Mouse (Mus musculus): Measurements from ENCODE around the gene Cela2a. TPM values are rescaled to one million over a fixed set of nuclear protein-coding genes. Genes with fewer than 3 reads are reported as not detected.
A peak's percentile ranks its signal among the peaks of the same experiment; 100 is the strongest.

Gene Cela2a
- polyA plus RNA-seq, 1 experiment from 2014 or later, result 6.9 TPM

DNA sequence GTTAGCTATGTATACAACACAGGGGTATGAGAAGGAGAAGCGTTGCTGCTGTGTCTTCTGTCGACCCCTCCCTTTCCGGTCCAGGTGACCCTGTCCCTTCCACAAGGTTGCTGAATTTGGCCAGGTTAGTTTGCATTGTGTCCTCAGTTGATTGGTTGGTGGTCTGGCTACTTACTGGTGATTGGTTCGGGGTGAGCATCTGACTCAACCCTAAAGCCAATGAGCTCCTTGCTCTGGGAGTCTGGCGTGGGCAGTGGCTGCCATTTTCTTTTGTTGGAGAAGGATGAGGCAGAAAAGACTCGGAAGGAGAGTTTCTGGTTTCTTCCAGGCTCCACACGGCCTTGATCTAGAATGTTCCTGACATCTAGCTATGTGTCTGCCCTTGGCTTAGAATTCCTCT is 6.6 kb downstream of the Cela2a start:
- no peak overlapping the region for H3K9ac ChIP-seq (ENCODE audit: low read length)
- H3K4me2 ChIP-seq (ENCODE audit: low read length), result no peak overlapping the region
- no peaks in the 10 kb centered on the region for H3K4me1 ChIP-seq (replicated peaks; ENCODE audit: control insufficient read depth, insufficient read depth, low read length)
- no peak overlapping the region for H3K4me3 ChIP-seq (ENCODE audit: low read depth, low read length)
- H3K36me3 ChIP-seq (ENCODE audit: control insufficient read depth, insufficient read depth, low read length), result peaks cover 13% of the 10 kb centered on the region; the same call in 1 of the 2 replicates
- DNase-seq (ENCODE audit: low spot score) (no peak), ATAC-seq (replicated peaks; ENCODE audit: low FRiP score, low TSS enrichment, low read depth) (no peak)
- no peaks in the 10 kb centered on the region for H3K9me3 ChIP-seq (ENCODE audit: control insufficient read depth, low read length)
- no peaks in the 10 kb centered on the region for H3K27me3 ChIP-seq (replicated peaks; ENCODE audit: control insufficient read depth, insufficient read depth, low read length)
- no peak overlapping the region for H3K27ac ChIP-seq (ENCODE audit: low read depth)
- 92% methylated on average over 7 of the region's 7 CpGs for WGBS

DNA sequence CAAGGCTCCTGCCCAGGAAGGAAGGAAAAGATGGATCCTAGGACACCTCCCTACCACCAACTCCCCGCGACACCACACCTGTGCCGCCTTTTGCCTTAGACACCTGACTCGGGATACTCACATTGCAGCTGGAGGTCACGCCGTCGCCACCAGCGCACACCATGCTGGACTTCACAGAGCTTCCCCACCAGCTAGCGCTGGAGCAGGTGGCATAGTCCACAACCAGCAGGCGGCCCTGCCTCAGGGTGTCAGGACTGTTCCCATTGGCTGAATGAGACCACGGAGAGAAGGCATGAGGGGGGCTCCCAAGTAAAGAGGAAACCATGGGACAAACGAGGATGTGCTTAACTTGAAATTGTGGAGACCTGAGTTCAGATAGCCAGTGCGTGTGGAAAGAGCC is 7.1 kb downstream of the Cela2a start:
- H3K4me1 ChIP-seq (replicated peaks; ENCODE audit: control insufficient read depth, insufficient read depth, low read length), result no peaks in the 10 kb centered on the region
- ATAC-seq (replicated peaks; ENCODE audit: low FRiP score, low TSS enrichment, low read depth) (no peak), DNase-seq (ENCODE audit: low spot score) (no peak)
- H3K4me3 ChIP-seq (ENCODE audit: low read depth, low read length), result no peak overlapping the region
- H3K36me3 ChIP-seq (ENCODE audit: control insufficient read depth, insufficient read depth, low read length), result peaks cover 18% of the 10 kb centered on the region; the same call in 1 of the 2 replicates
- H3K4me2 ChIP-seq (ENCODE audit: low read length), result no peak overlapping the region
- H3K27ac ChIP-seq (ENCODE audit: low read depth), result no peak overlapping the region
- 84% methylated on average over 13 of the region's 13 CpGs for WGBS
- H3K9ac ChIP-seq (ENCODE audit: low read length), result no peak overlapping the region
- H3K27me3 ChIP-seq (replicated peaks; ENCODE audit: control insufficient read depth, insufficient read depth, low read length), result no peaks in the 10 kb centered on the region
- no peaks in the 10 kb centered on the region for H3K9me3 ChIP-seq (ENCODE audit: control insufficient read depth, low read length)

GRCm38 (mm10) chr4:141817706-141818105 is 8.3 kb downstream of the Cela2a start:
- H3K36me3 ChIP-seq (ENCODE audit: control insufficient read depth, insufficient read depth, low read length), result peaks cover 26% of the 10 kb centered on the region
- WGBS, result 82% methylated on average over 10 of the region's 10 CpGs
- H3K4me1 ChIP-seq (replicated peaks; ENCODE audit: control insufficient read depth, insufficient read depth, low read length), result no peaks in the 10 kb centered on the region
- no peaks in the 10 kb centered on the region for H3K9me3 ChIP-seq (ENCODE audit: control insufficient read depth, low read length)
- no peak overlapping the region for H3K4me3 ChIP-seq (ENCODE audit: low read depth, low read length)
- no peak for DNase-seq (ENCODE audit: low spot score)
- H3K27me3 ChIP-seq (replicated peaks; ENCODE audit: control insufficient read depth, insufficient read depth, low read length), result no peaks in the 10 kb centered on the region
- no peak overlapping the region for H3K27ac ChIP-seq (ENCODE audit: low read depth)
- H3K9ac ChIP-seq (ENCODE audit: low read length), result no peak overlapping the region
- no peak for ATAC-seq (replicated peaks; ENCODE audit: low FRiP score, low TSS enrichment, low read depth)
- H3K4me2 ChIP-seq (ENCODE audit: low read length), result no peak overlapping the region

DNA sequence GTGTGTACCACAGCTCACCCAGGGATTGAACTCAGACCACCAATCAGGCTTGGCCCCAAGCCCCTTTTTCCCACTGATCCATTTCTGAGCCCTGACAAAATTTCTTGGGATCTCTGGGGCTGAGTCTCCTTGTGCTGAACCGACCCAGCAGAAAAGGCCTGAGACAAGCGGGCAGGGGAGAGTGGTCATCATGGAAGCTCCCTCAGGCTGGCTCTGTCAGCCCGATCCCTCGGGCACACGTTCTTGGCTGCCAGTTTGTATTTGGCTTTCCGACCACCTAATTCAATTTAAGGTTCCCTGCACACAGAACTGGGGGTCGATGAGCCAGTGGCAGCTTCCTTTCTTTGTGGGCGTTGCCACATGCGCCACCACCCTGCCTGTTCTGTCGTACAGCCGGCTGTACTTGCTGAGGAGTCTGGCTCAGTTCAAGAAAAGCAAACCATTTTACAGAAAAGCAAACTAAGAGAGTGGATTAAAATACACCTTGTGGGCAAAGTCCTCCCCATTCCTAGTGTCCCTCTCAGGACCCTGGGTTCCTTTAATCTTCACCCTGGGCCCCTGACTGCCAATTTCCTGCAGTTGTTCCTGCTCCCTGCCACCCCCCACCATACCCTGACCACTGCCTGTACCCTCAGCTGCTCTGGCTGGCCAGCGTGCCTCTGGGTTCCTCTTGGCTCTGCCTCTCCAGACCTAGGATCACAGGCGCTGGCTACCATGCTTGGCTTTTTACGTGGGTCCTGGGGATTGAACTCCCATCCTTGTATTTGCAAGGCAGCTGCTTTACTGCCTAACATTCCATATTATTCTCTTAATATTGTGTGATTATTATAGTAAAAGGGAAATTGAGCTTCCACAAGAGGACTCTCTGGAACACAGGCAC is 8.9 kb downstream of the Cela2a start:
- WGBS, result 74% methylated on average over 14 of the region's 14 CpGs
- Histone ChIP-seq H3K9ac (ENCODE audit: low read length) (no peak overlapping the region), H3K4me1 (replicated peaks; ENCODE audit: control insufficient read depth, insufficient read depth, low read length) (no peaks in the 10 kb centered on the region), H3K4me3 (ENCODE audit: low read depth, low read length) (no peak overlapping the region), H3K4me2 (ENCODE audit: low read length) (no peak overlapping the region), H3K36me3 (ENCODE audit: control insufficient read depth, insufficient read depth, low read length) (peaks cover 33% of the 10 kb centered on the region), H3K27me3 (replicated peaks; ENCODE audit: control insufficient read depth, insufficient read depth, low read length) (no peaks in the 10 kb centered on the region), H3K9me3 (ENCODE audit: control insufficient read depth, low read length) (no peaks in the 10 kb centered on the region), H3K27ac (ENCODE audit: low read depth) (no peak overlapping the region)
- ATAC-seq (replicated peaks; ENCODE audit: low FRiP score, low TSS enrichment, low read depth) (no peak), DNase-seq (ENCODE audit: low spot score) (no peak)

DNA sequence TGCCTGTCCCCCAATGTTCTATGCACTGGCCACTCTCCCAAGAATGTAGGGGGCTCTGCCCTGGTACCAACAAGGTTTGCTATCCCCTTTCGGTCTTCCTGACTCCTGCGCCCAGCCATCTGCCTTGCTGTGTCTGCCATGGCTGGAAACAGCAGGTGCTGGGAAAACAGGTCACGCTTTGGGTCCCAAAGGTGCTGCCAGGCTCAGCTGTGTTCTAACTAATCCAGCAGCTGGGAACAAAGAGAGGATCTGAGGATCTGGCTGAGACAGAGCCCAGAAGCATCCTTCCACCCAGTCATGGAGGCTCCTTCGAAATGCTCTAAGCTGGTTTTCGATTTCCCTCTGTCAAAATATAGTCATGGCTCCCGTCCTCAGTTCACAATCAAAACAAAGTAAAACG is 9.7 kb downstream of the Cela2a start:
- 86% methylated on average over 7 of the region's 7 CpGs for WGBS
- H3K36me3 ChIP-seq (ENCODE audit: control insufficient read depth, insufficient read depth, low read length), result peaks cover 40% of the 10 kb centered on the region
- ATAC-seq (replicated peaks; ENCODE audit: low FRiP score, low TSS enrichment, low read depth), result no peak
- no peak overlapping the region for H3K4me3 ChIP-seq (ENCODE audit: low read depth, low read length)
- DNase-seq (ENCODE audit: low spot score), result no peak
- H3K9ac ChIP-seq (ENCODE audit: low read length), result no peak overlapping the region
- no peak overlapping the region for H3K27ac ChIP-seq (ENCODE audit: low read depth)
- no peaks in the 10 kb centered on the region for H3K27me3 ChIP-seq (replicated peaks; ENCODE audit: control insufficient read depth, insufficient read depth, low read length)
- no peaks in the 10 kb centered on the region for H3K9me3 ChIP-seq (ENCODE audit: control insufficient read depth, low read length)
- no peak overlapping the region for H3K4me2 ChIP-seq (ENCODE audit: low read length)
- H3K4me1 ChIP-seq (replicated peaks; ENCODE audit: control insufficient read depth, insufficient read depth, low read length), result no peaks in the 10 kb centered on the region

GRCm38 (mm10) chr4:141811375-141811774 is 14.6 kb downstream of the Cela2a start:
- H3K36me3 ChIP-seq (ENCODE audit: control insufficient read depth, insufficient read depth, low read length), result peaks cover 89% of the 10 kb centered on the region
- DNase-seq (ENCODE audit: low spot score) (no peak), ATAC-seq (replicated peaks; ENCODE audit: low FRiP score, low TSS enrichment, low read depth) (no peak)
- H3K27ac ChIP-seq (ENCODE audit: low read depth), result no peak overlapping the region
- no peak overlapping the region for H3K4me2 ChIP-seq (ENCODE audit: low read length)
- no peaks in the 10 kb centered on the region for H3K27me3 ChIP-seq (replicated peaks; ENCODE audit: control insufficient read depth, insufficient read depth, low read length)
- no peak overlapping the region for H3K4me3 ChIP-seq (ENCODE audit: low read depth, low read length)
- WGBS, result 96% methylated on average over 7 of the region's 7 CpGs
- no peak overlapping the region for H3K9ac ChIP-seq (ENCODE audit: low read length)
- H3K4me1 ChIP-seq (replicated peaks; ENCODE audit: control insufficient read depth, insufficient read depth, low read length), result no peaks in the 10 kb centered on the region
- no peaks in the 10 kb centered on the region for H3K9me3 ChIP-seq (ENCODE audit: control insufficient read depth, low read length)

DNA sequence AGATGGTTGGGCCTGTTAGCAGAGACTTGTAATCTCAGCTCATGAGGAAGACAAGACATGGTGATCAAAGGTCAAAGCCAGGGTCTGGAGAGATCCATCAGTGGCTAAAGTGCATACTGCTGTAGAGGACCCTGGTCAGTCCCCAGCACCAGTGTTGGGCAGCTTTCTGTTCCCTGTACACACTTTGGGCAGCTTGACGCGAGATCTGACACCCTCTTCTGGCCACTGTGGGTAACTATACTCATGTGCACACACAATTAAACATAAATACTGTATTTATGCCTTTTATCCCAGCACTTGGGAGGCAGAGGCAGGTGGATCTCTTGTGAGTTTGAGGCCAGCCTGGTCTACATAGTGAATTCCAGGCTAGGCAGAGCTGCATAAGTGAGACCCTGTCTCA is 15.0 kb downstream of the Cela2a start:
- Histone ChIP-seq H3K9me3 (ENCODE audit: control insufficient read depth, low read length) (no peaks in the 10 kb centered on the region), H3K27me3 (replicated peaks; ENCODE audit: control insufficient read depth, insufficient read depth, low read length) (no peaks in the 10 kb centered on the region), H3K4me3 (ENCODE audit: low read depth, low read length) (no peak overlapping the region), H3K9ac (ENCODE audit: low read length) (no peak overlapping the region), H3K36me3 (ENCODE audit: control insufficient read depth, insufficient read depth, low read length) (peaks cover 93% of the 10 kb centered on the region), H3K4me1 (replicated peaks; ENCODE audit: control insufficient read depth, insufficient read depth, low read length) (no peaks in the 10 kb centered on the region), H3K4me2 (ENCODE audit: low read length) (no peak overlapping the region), H3K27ac (ENCODE audit: low read depth) (no peak overlapping the region)
- ATAC-seq (replicated peaks; ENCODE audit: low FRiP score, low TSS enrichment, low read depth) (no peak), DNase-seq (ENCODE audit: low spot score) (no peak)
- WGBS, result 100% methylated on average over 2 of the region's 2 CpGs

DNA sequence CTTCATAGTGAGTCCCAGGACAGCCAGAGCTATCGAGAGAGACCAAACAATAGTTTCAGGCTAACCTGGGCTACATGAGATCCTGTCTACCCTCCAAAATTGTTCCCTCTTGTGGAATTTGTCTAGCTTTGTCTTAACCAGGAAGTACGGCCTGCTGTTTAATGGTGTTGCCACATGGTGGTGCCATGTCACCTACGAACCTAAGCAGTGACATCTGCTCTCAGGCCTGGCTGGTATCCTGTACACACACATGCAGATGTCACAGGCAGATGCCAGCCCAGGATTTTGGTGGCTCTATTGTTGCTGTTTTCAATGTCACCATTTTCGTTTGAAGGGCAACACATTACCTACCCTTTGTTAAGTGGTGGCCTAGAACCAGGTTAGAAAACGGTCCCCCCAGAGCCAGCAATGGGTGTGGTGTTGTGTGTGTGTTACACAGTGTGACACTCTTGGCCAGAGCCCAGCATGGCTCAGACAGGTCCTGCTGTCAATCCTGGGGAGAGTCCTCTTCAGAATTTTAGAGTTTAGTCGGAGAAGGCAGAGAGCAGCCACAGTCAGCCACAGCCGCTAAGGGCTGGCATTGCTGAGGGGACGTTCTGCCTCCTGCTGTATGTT is 16.0 kb downstream of the Cela2a start:
- no peak overlapping the region for H3K4me3 ChIP-seq (ENCODE audit: low read depth, low read length)
- no peaks in the 10 kb centered on the region for H3K9me3 ChIP-seq (ENCODE audit: control insufficient read depth, low read length)
- DNase-seq (ENCODE audit: low spot score) (no peak), ATAC-seq (replicated peaks; ENCODE audit: low FRiP score, low TSS enrichment, low read depth) (peak; percentile 67; the same call in 1 of the 2 replicates)
- H3K36me3 ChIP-seq (ENCODE audit: control insufficient read depth, insufficient read depth, low read length), result peaks cover 94% of the 10 kb centered on the region
- no peak overlapping the region for H3K9ac ChIP-seq (ENCODE audit: low read length)
- no peaks in the 10 kb centered on the region for H3K4me1 ChIP-seq (replicated peaks; ENCODE audit: control insufficient read depth, insufficient read depth, low read length)
- no peaks in the 10 kb centered on the region for H3K27me3 ChIP-seq (replicated peaks; ENCODE audit: control insufficient read depth, insufficient read depth, low read length)
- H3K27ac ChIP-seq (ENCODE audit: low read depth), result no peak overlapping the region
- 81% methylated on average over 8 of the region's 8 CpGs for WGBS
- no peak overlapping the region for H3K4me2 ChIP-seq (ENCODE audit: low read length)

Measured in intestine, embryonic 14.5 days (tissue).